Mouse (Mus musculus) erythroblast, embryonic 14.5 days (primary cell): ENCODE measurements around the gene Pga5.

ENCODE experiments used
- GATA1 ChIP-seq: IDR thresholded peaks from 2 replicates; pipeline ENCODE4 v1.6.1; 2012; ENCODE audit warnings: low read length, inconsistent platforms, mixed read lengths
- TAL1 ChIP-seq: IDR thresholded peaks from 3 replicates; pipeline ENCODE4 v1.6.1; 2012; ENCODE audit warnings: low read length, inconsistent platforms, mixed read lengths

DNA sequence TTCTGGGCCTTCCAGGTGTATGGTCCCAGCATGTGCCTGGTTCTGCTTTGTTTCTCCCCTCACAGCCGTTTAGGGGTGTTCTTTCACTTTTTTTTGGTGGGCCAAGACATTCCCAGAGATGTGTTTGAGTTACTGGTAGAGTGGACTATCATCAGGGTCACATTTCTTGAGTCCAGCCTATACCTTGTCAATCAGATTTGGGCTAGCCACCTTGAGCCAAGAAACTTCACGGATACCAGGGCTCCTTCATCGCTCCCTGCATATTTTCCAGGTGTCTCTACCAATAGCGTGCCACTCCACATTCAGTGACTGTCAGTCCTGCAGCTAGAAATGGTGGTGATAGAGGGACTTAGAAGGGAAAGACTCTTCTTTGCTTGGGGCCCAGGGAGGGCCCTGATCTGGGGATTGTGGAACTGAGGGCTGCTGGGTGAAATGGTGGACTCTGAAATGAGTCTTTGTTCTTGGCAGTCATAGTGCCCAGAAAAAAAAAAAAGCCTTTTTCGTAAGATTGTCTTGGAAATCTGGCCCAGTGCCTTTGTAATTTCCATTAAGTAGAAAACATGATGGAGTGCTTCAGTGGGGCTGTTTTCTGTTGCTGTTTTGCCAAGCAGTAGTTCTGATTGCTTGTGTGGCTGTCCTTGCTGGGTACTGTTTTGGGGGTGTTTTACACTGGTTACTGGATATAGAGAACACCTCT, 11.7 kb upstream of the Pga5 start:
- TF ChIP-seq GATA1 (no peak), TAL1 (no peak)
